Mouse (Mus musculus): ENCODE measurements at regions not wholly inside any gene's neighbourhood (a gene's known extent, or its start where the extent isn't known, plus 50 kb on each side); places are given as distances from the start of the nearest gene placed in this dataset.
A peak's percentile ranks its signal among the peaks of the same experiment; 100 is the strongest.

- H3K4me2 ChIP-seq: no peak overlapping the region
- no peaks in the 10 kb centered on the region for H3K27me3 ChIP-seq
- H3K36me3 ChIP-seq: no peaks in the 10 kb centered on the region
- H3K4me3 ChIP-seq (replicated peaks): no peak overlapping the region
- no peak overlapping the region for H3K9ac ChIP-seq
- peaks cover 22% of the 10 kb centered on the region for H3K4me1 ChIP-seq
- 34% methylated on average over 8 of the region's 8 CpGs for WGBS
- H3K9me3 ChIP-seq (replicated peaks): no peaks in the 10 kb centered on the region
- peak overlapping the region; percentile 51 for H3K27ac ChIP-seq
- no peak for ATAC-seq (replicated peaks; ENCODE audit: low FRiP score)
These were observed 463.8 kb downstream of the Cd83 start for GRCm38 (mm10) chr13:44248401-44248800.

- Histone ChIP-seq H3K4me2 (no peak overlapping the region), H3K4me1 (peaks cover 28% of the 10 kb centered on the region), H3K36me3 (no peaks in the 10 kb centered on the region), H3K4me3 (replicated peaks) (no peak overlapping the region), H3K27me3 (no peaks in the 10 kb centered on the region), H3K9me3 (replicated peaks) (no peaks in the 10 kb centered on the region), H3K27ac (no peak overlapping the region), H3K9ac (no peak overlapping the region)
- 81% methylated on average over 2 of the region's 2 CpGs for WGBS
- ATAC-seq (replicated peaks; ENCODE audit: low FRiP score): no peak
These were observed 464.5 kb downstream of the Cd83 start for GRCm38 (mm10) chr13:44249119-44249518.

- ATAC-seq (replicated peaks; ENCODE audit: low FRiP score): no peak
These were observed 466.1 kb downstream of the Cd83 start for GRCm38 (mm10) chr13:44250474-44251201.

GRCm38 (mm10) chr13:44251503-44251902 lies 466.9 kb downstream of the Cd83 start:
- Histone ChIP-seq H3K27ac (no peak overlapping the region), H3K9ac (no peak overlapping the region), H3K27me3 (no peaks in the 10 kb centered on the region), H3K4me2 (no peak overlapping the region), H3K4me1 (peaks cover 28% of the 10 kb centered on the region), H3K4me3 (replicated peaks) (no peak overlapping the region), H3K36me3 (no peaks in the 10 kb centered on the region), H3K9me3 (replicated peaks) (no peaks in the 10 kb centered on the region)
- 87% methylated on average over 1 of the region's 1 CpGs for WGBS
- ATAC-seq (replicated peaks; ENCODE audit: low FRiP score): no peak

More at GRCm38 (mm10) chr13:44250474-44251201, 466.1 kb downstream of the Cd83 start:
- H3K4me3 ChIP-seq (replicated peaks): no peak overlapping the region
- peaks cover 28% of the 10 kb centered on the region for H3K4me1 ChIP-seq
- no peak overlapping the region for H3K4me2 ChIP-seq
- H3K27ac ChIP-seq: no peak overlapping the region
- H3K36me3 ChIP-seq: no peaks in the 10 kb centered on the region
- H3K9me3 ChIP-seq (replicated peaks): no peaks in the 10 kb centered on the region
- no peaks in the 10 kb centered on the region for H3K27me3 ChIP-seq
- WGBS: 84% methylated on average over 11 of the region's 11 CpGs
- H3K9ac ChIP-seq: no peak overlapping the region

GRCm38 (mm10) chr13:44252496-44252895 lies 467.9 kb downstream of the Cd83 start:
- no peak overlapping the region for H3K4me3 ChIP-seq (replicated peaks)
- H3K36me3 ChIP-seq: no peaks in the 10 kb centered on the region
- no peaks in the 10 kb centered on the region for H3K27me3 ChIP-seq
- H3K4me2 ChIP-seq: no peak overlapping the region
- H3K4me1 ChIP-seq: peaks cover 28% of the 10 kb centered on the region
- H3K9ac ChIP-seq: no peak overlapping the region
- H3K9me3 ChIP-seq (replicated peaks): no peaks in the 10 kb centered on the region
- no peak overlapping the region for H3K27ac ChIP-seq
- 66% methylated on average over 3 of the region's 3 CpGs for WGBS
- no peak for ATAC-seq (replicated peaks; ENCODE audit: low FRiP score)

GRCm38 (mm10) chr13:44258422-44258821 lies 470.9 kb upstream of the Jarid2 start:
- Histone ChIP-seq H3K27me3 (no peaks in the 10 kb centered on the region), H3K4me2 (no peak overlapping the region), H3K4me1 (peaks cover 20% of the 10 kb centered on the region), H3K27ac (no peak overlapping the region), H3K9ac (no peak overlapping the region), H3K9me3 (replicated peaks) (no peaks in the 10 kb centered on the region), H3K4me3 (replicated peaks) (no peak overlapping the region), H3K36me3 (no peaks in the 10 kb centered on the region)
- no peak for ATAC-seq (replicated peaks; ENCODE audit: low FRiP score)
- 82% methylated on average over 10 of the region's 10 CpGs for WGBS

GRCm38 (mm10) chr13:44260039-44260438 lies 469.2 kb upstream of the Jarid2 start:
- no peaks in the 10 kb centered on the region for H3K27me3 ChIP-seq
- H3K9me3 ChIP-seq (replicated peaks): no peaks in the 10 kb centered on the region
- H3K36me3 ChIP-seq: no peaks in the 10 kb centered on the region
- no peak overlapping the region for H3K9ac ChIP-seq
- 62% methylated on average over 6 of the region's 6 CpGs for whole genome bisulfite sequencing
- no peak for ATAC-seq (replicated peaks; ENCODE audit: low FRiP score)
- no peak overlapping the region for H3K27ac ChIP-seq
- no peak overlapping the region for H3K4me2 ChIP-seq
- peaks cover 14% of the 10 kb centered on the region for H3K4me1 ChIP-seq
- H3K4me3 ChIP-seq (replicated peaks): no peak overlapping the region

- no peaks in the 10 kb centered on the region for H3K36me3 ChIP-seq
- no peak overlapping the region for H3K27ac ChIP-seq
- no peaks in the 10 kb centered on the region for H3K9me3 ChIP-seq (replicated peaks)
- ATAC-seq (replicated peaks; ENCODE audit: low FRiP score): no peak
- no peak overlapping the region for H3K4me2 ChIP-seq
- H3K4me3 ChIP-seq (replicated peaks): no peak overlapping the region
- 61% methylated on average over 8 of the region's 8 CpGs for WGBS
- peaks cover 14% of the 10 kb centered on the region for H3K4me1 ChIP-seq
- H3K9ac ChIP-seq: no peak overlapping the region
- no peaks in the 10 kb centered on the region for H3K27me3 ChIP-seq
These were observed 468.5 kb upstream of the Jarid2 start for GRCm38 (mm10) chr13:44260637-44261333.

- Histone ChIP-seq H3K4me3 (replicated peaks) (no peak overlapping the region), H3K36me3 (no peaks in the 10 kb centered on the region), H3K27me3 (no peaks in the 10 kb centered on the region), H3K9me3 (replicated peaks) (no peaks in the 10 kb centered on the region), H3K9ac (no peak overlapping the region), H3K4me1 (no peaks in the 10 kb centered on the region), H3K4me2 (0 out of 2 replicates have a peak overlapping the region, but pooled peaks have one; percentile 9), H3K27ac (0 out of 2 replicates have a peak overlapping the region, but pooled peaks have one; percentile 32)
- ATAC-seq (replicated peaks; ENCODE audit: low FRiP score): no peak
- 63% methylated on average over 16 of the region's 16 CpGs for WGBS
These were observed 456.3 kb upstream of the Jarid2 start for GRCm38 (mm10) chr13:44272746-44273524.

GRCm38 (mm10) chr13:44277952-44278351 lies 451.3 kb upstream of the Jarid2 start:
- H3K9ac ChIP-seq: no peak overlapping the region
- 80% methylated on average over 3 of the region's 3 CpGs for WGBS
- H3K27ac ChIP-seq: no peak overlapping the region
- peaks cover 13% of the 10 kb centered on the region for H3K4me1 ChIP-seq
- ATAC-seq (replicated peaks; ENCODE audit: low FRiP score): no peak
- no peak overlapping the region for H3K4me2 ChIP-seq
- H3K27me3 ChIP-seq: no peaks in the 10 kb centered on the region
- no peaks in the 10 kb centered on the region for H3K36me3 ChIP-seq
- H3K4me3 ChIP-seq (replicated peaks): no peak overlapping the region
- no peaks in the 10 kb centered on the region for H3K9me3 ChIP-seq (replicated peaks)

GRCm38 (mm10) chr13:44279036-44279435 lies 450.2 kb upstream of the Jarid2 start:
- no peak overlapping the region for H3K27ac ChIP-seq
- peaks cover 16% of the 10 kb centered on the region for H3K4me1 ChIP-seq
- H3K9ac ChIP-seq: no peak overlapping the region
- no peaks in the 10 kb centered on the region for H3K9me3 ChIP-seq (replicated peaks)
- no peaks in the 10 kb centered on the region for H3K27me3 ChIP-seq
- no peak overlapping the region for H3K4me3 ChIP-seq (replicated peaks)
- no peak overlapping the region for H3K4me2 ChIP-seq
- no peaks in the 10 kb centered on the region for H3K36me3 ChIP-seq
- ATAC-seq (replicated peaks; ENCODE audit: low FRiP score): no peak
- WGBS: 43% methylated on average over 4 of the region's 4 CpGs

- H3K27me3 ChIP-seq: no peaks in the 10 kb centered on the region
- H3K4me3 ChIP-seq (replicated peaks): no peak overlapping the region
- H3K9me3 ChIP-seq (replicated peaks): no peaks in the 10 kb centered on the region
- ATAC-seq (replicated peaks; ENCODE audit: low FRiP score): no peak
- H3K27ac ChIP-seq: no peak overlapping the region
- no peak overlapping the region for H3K9ac ChIP-seq
- no peak overlapping the region for H3K4me2 ChIP-seq
- H3K36me3 ChIP-seq: no peaks in the 10 kb centered on the region
- H3K4me1 ChIP-seq: peaks cover 16% of the 10 kb centered on the region
- 90% methylated on average over 8 of the region's 8 CpGs for WGBS
These were observed 449.0 kb upstream of the Jarid2 start for GRCm38 (mm10) chr13:44280296-44280695.
